Mouse (Mus musculus) hindbrain, embryonic 10.5 days (tissue): ENCODE results near the gene Twf1. TPM values are rescaled to one million over a fixed set of nuclear protein-coding genes. Genes with fewer than 3 reads are reported as not detected.

Source experiments
- DNase-seq: peaks from one replicate; pipeline ENCODE4 v3.0.0-alpha.2; 2017; ENCODE audit warnings: low spot score
- H3K27ac ChIP-seq: fragments of 300-500 bp; sonication (generic); 2 replicates; pipeline ENCODE4 v1.5.1; 2016; ENCODE audit warnings: mild to moderate bottlenecking, moderate library complexity
- H3K27me3 ChIP-seq: fragments of 300-500 bp; sonication (generic); 2 replicates; pipeline ENCODE4 v1.6.1; 2016; ENCODE audit warnings: mild to moderate bottlenecking; ENCODE audit not compliant: poor library complexity, insufficient read depth, severe bottlenecking
- H3K36me3 ChIP-seq: fragments of 300-500 bp; sonication (generic); 2 replicates; pipeline ENCODE4 v1.6.1; 2016; ENCODE audit warnings: mild to moderate bottlenecking, moderate library complexity
- H3K4me1 ChIP-seq: fragments of 300-500 bp; sonication (generic); replicated peaks from 2 replicates; pipeline ENCODE4 v1.6.1; 2016; ENCODE audit warnings: mild to moderate bottlenecking
- H3K4me3 ChIP-seq: fragments of 300-500 bp; sonication (generic); 2 replicates; pipeline ENCODE4 v1.5.1; 2016; ENCODE audit warnings: mild to moderate bottlenecking, moderate library complexity
- H3K9me3 ChIP-seq: fragments of 300-500 bp; sonication (generic); 2 replicates; pipeline ENCODE4 v1.6.1; 2016; ENCODE audit warnings: mild to moderate bottlenecking, moderate library complexity
- WGBS: fragments of 180-500 bp; shearing (Covaris S2); methylation state at CpG from one replicate; pipeline ENCODE4 v1.1.7; 2016; 5-methylcytosine and 5-hydroxymethylcytosine counted together
- polyA plus RNA-seq: library from polyadenylated mRNA; unstranded; fragments of >200 nt; fragmentation: Nextera tagmentation; extraction: Ambion mirVana; gene quantifications from 2 replicates; pipeline ENCODE4 v1.2.1, GENCODE M21; 2016

Gene Twf1
- 78.3 and 84.9 TPM in 2 replicates for polyA plus RNA-seq

GRCm38 (mm10) chr15:94589219-94590075 is at the start of gene Twf1:
Twf1 (minus strand) TSS chr15:94589889.
- peak within 1 kb of the TSS; percentile 96 for H3K4me3 ChIP-seq
- under 1% methylated on average over 70 of the region's 70 CpGs for WGBS
- no peaks in the 10 kb centered on the region for H3K27me3 ChIP-seq
- no peaks in the 10 kb centered on the region for H3K9me3 ChIP-seq
- peak within 1 kb of the TSS; percentile 95 for H3K27ac ChIP-seq
- H3K4me1 ChIP-seq = peaks cover 13% of the 10 kb centered on the region
- DNase-seq = peak; percentile 98
- H3K36me3 ChIP-seq = peaks cover 23% of the 10 kb centered on the region

- 76% methylated on average over 2 of the region's 2 CpGs for WGBS
- Histone ChIP-seq H3K4me1 (no peaks in the 10 kb centered on the region; the same call in 1 of the 2 replicates), H3K27ac (no peak overlapping the region)
Measured at GRCm38 (mm10) chr15:94639126-94639525, 49.4 kb upstream of the Twf1 start.

GRCm38 (mm10) chr15:94638207-94638606 is 48.5 kb upstream of the Twf1 start:
- no peaks in the 10 kb centered on the region for H3K27me3 ChIP-seq
- H3K9me3 ChIP-seq = no peaks in the 10 kb centered on the region
- H3K4me1 ChIP-seq = no peaks in the 10 kb centered on the region; the same call in 1 of the 2 replicates
- 88% methylated on average over 2 of the region's 2 CpGs for WGBS
- no peak overlapping the region for H3K27ac ChIP-seq
- DNase-seq = no peak
- H3K4me3 ChIP-seq = no peak overlapping the region
- no peaks in the 10 kb centered on the region for H3K36me3 ChIP-seq

More at GRCm38 (mm10) chr15:94639126-94639525, 49.4 kb upstream of the Twf1 start:
- Histone ChIP-seq H3K36me3 (no peaks in the 10 kb centered on the region), H3K27me3 (no peaks in the 10 kb centered on the region), H3K9me3 (no peaks in the 10 kb centered on the region), H3K4me3 (no peak overlapping the region)
- DNase-seq = no peak

- 74% methylated on average over 11 of the region's 11 CpGs for WGBS
- Histone ChIP-seq H3K27me3 (peaks cover 16% of the 10 kb centered on the region), H3K4me3 (no peak overlapping the region), H3K9me3 (no peaks in the 10 kb centered on the region), H3K36me3 (no peaks in the 10 kb centered on the region), H3K27ac (no peak overlapping the region), H3K4me1 (no peaks in the 10 kb centered on the region; the same call in 1 of the 2 replicates)
- DNase-seq = no peak
Measured at GRCm38 (mm10) chr15:94634524-94634923, 44.8 kb upstream of the Twf1 start.

DNA sequence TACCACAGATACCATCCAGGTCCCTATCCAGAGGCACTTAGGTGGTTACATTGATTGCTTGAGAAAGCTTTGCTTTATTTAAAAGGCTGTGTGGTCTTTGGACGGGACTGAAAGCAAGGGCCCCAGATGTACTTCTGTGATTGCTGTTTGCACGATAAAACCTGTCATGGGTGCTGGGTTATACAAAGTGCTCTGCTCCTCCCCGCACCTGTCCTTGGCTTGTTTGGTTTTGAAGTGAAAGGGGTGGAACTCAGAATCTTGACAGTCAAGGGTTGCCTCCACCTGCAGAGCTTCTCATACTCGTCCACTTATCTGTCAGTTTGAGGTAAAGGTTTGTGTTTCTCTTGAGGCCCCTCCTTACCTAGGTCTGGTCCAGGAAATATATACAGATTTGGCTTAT is 40.9 kb upstream of the Twf1 start:
- Histone ChIP-seq H3K4me3 (no peak overlapping the region), H3K36me3 (no peaks in the 10 kb centered on the region), H3K27ac (no peak overlapping the region), H3K4me1 (peaks cover 5% of the 10 kb centered on the region), H3K9me3 (no peaks in the 10 kb centered on the region), H3K27me3 (peaks cover 33% of the 10 kb centered on the region)
- WGBS = 80% methylated on average over 4 of the region's 4 CpGs
- no peak for DNase-seq

DNA sequence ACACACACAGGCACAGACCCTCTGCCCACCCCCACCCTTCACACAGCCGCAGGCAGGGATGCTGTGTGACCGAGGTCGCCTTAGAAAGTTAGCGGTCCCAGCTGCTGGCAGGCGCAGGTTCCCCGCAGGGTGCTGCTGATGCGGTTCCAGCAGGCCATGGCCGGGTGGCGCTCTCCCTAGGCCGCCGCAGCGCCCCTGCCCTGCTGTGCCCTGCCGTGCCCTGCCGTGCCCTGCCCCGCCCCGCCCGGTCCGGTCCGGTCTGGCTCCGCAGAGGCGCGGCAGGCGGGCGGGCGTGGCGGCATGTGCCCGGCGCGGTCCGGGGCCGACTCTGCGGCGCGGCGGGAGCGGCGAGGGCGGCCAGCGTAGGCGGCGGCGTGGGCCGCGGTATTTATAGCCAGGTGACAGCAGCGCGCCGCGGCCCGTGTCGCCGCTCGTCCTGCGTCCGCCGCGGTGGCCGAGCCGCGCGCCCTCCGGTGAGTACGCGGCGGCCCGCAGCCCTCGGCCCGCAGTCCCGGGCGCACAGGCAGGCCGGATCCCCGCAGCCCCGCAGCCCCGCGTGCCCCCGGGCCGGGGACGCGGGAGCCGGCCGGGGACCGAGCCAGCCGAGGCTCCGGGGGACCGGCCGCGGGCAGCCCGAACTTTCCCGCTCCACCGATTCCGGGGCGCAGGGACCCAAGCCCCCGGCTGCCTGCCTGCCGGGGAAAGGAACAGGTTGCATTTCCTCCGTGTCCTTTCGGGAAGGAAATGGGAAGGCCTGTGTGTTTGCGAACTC is 39.3 kb upstream of the Twf1 start, which contains the start of gene Tmem117:
Tmem117 (plus strand) TSS at position 403 of the 772 bp plus-strand sequence.
- 1% methylated on average over 87 of the region's 96 CpGs for WGBS
- DNase-seq = peak; percentile 50
- Histone ChIP-seq H3K9me3 (no peaks in the 10 kb centered on the region), H3K36me3 (no peaks in the 10 kb centered on the region), H3K4me1 (peaks cover 5% of the 10 kb centered on the region), H3K27me3 (peaks cover 33% of the 10 kb centered on the region), H3K4me3 (peak within 1 kb of the TSS; percentile 82), H3K27ac (peak within 1 kb of the TSS; percentile 82)

DNA sequence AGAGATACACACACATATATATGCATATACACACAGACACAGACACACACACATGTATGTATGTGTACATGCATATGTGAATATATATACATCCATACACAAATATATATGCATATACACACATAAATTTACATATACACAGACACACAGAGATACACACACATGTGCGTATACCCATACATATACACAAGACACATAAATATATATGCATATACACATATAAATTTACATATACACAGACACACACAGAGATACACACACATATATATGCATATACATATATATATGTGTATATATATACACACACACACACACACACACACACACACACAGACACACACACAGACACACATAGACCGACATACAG is 38.8 kb upstream of the Twf1 start:
- Histone ChIP-seq H3K9me3 (no peaks in the 10 kb centered on the region), H3K36me3 (no peaks in the 10 kb centered on the region), H3K27me3 (peaks cover 33% of the 10 kb centered on the region), H3K4me3 (peak overlapping the region; percentile 82), H3K4me1 (peaks cover 5% of the 10 kb centered on the region), H3K27ac (peak overlapping the region; percentile 82; the same call in 1 of the 2 replicates)
- no peak for DNase-seq
- 50% methylated on average over 2 of the region's 2 CpGs for WGBS

DNA sequence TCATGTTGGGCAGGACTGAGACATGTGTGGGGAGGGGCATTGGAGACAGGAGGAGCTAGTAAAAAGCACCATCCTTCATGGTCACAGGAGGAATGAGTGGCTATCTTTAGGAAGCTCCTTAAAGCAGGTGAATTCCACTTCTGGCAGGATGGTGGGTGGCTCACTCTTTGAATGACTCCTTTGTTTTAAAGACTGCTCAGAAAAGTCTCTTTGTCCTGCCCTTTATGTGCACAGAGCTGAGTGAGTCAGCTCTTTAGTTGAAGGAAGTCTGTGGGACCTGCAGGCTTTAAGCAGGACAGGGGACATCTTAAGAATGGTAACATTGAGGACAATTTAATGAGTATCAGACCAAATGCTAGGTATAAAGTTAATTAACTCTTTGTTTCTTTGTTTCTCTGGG is 31.2 kb upstream of the Twf1 start:
- no peak overlapping the region for H3K4me3 ChIP-seq
- no peak for DNase-seq
- no peak overlapping the region for H3K27ac ChIP-seq

DNA sequence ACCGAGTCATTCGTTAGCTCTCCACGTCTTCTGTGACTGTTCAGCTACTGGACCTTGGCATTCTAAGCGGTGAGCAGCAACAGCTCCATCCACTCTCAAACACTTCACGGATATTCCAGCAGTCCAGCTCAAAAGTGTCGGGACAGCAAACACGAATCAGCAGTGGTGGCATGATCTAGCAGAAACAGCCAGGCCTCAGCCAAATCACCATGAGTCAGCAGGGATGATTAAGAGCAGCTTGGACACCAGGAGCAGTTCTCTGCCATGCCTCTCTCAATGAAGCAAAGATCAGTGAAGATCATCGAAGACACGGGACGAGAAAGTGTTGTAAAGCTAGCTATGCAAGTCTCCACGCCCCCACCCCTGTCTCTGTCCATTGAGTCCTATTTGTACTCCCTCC is 26.3 kb upstream of the Twf1 start:
- Histone ChIP-seq H3K4me3 (no peak overlapping the region), H3K4me1 (no peaks in the 10 kb centered on the region), H3K27me3 (no peaks in the 10 kb centered on the region), H3K9me3 (no peaks in the 10 kb centered on the region), H3K27ac (no peak overlapping the region), H3K36me3 (no peaks in the 10 kb centered on the region)
- 90% methylated on average over 11 of the region's 11 CpGs for WGBS
- no peak for DNase-seq

More for the DNA sequence above, 31.2 kb upstream of the Twf1 start:
- H3K4me1 ChIP-seq = no peaks in the 10 kb centered on the region
- no peaks in the 10 kb centered on the region for H3K9me3 ChIP-seq
- H3K27me3 ChIP-seq = no peaks in the 10 kb centered on the region
- no peaks in the 10 kb centered on the region for H3K36me3 ChIP-seq

DNA sequence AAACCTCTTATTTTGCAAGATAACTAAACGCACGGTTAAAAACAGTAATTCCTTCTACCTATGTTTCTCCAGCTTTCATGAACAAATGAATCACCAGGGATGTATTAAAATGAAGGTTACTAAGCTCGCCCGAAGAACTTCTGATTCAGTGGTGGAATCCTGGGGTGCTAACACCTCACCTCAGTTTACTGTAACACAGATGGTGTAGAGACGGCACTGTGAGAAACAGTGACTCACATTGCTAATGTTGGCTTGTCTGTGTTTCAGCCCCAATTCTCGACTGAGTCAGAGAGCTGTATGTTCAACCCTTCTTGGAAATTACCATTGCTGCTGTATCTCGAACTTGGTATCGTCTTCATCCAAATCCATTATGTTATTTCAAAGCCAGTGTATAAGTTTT is 18.1 kb upstream of the Twf1 start:
- 92% methylated on average over 8 of the region's 8 CpGs for WGBS
- no peaks in the 10 kb centered on the region for H3K4me1 ChIP-seq

GRCm38 (mm10) chr15:94602441-94602840 is 12.8 kb upstream of the Twf1 start:
- DNase-seq = no peak
- Histone ChIP-seq H3K36me3 (no peaks in the 10 kb centered on the region), H3K4me1 (peaks cover 18% of the 10 kb centered on the region), H3K9me3 (no peaks in the 10 kb centered on the region), H3K4me3 (no peak overlapping the region), H3K27ac (no peak overlapping the region), H3K27me3 (no peaks in the 10 kb centered on the region)
- 85% methylated on average over 3 of the region's 3 CpGs for WGBS

More for the DNA sequence above, 18.1 kb upstream of the Twf1 start:
- H3K9me3 ChIP-seq = no peaks in the 10 kb centered on the region
- H3K4me3 ChIP-seq = no peak overlapping the region
- H3K27ac ChIP-seq = no peak overlapping the region
- DNase-seq = no peak
- no peaks in the 10 kb centered on the region for H3K27me3 ChIP-seq
- no peaks in the 10 kb centered on the region for H3K36me3 ChIP-seq

DNA sequence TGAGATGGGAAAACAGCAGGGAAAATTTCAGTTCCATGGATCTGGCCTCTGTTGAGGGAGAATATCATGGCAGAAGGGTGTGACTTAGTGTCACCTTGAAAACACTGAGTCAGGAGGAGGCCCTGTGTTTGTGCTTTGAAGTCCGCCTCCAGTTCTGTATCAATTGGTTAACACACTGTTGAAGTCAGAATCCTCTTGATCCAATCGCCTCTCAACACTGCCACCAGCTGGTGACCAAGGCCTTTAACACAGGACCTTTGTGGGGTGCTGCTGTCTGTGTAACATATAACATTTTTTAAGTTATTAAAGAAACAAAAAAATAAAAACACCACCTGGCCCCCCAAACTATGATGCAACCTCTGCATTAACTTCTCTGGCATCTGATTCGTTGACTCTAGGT is 11.7 kb upstream of the Twf1 start:
- Histone ChIP-seq H3K4me3 (no peak overlapping the region), H3K27me3 (no peaks in the 10 kb centered on the region), H3K9me3 (no peaks in the 10 kb centered on the region), H3K27ac (no peak overlapping the region), H3K4me1 (peaks cover 20% of the 10 kb centered on the region), H3K36me3 (no peaks in the 10 kb centered on the region)
- peak; percentile 38 for DNase-seq
- 24% methylated on average over 3 of the region's 3 CpGs for WGBS
